Mouse (Mus musculus) CD4-positive, CD25-positive, alpha-beta regulatory T cell, adult 4 months (primary cell): ENCODE results near the gene Nectin2. TPM values are rescaled to one million over a fixed set of nuclear protein-coding genes. Genes with fewer than 3 reads are reported as not detected.
A peak's percentile ranks its signal among the peaks of the same experiment; 100 is the strongest.

Experiments
- ATAC-seq: one replicate; pipeline ENCODE4 v1.8.0; 2017
- polyA plus RNA-seq, 2 experiments: library from polyadenylated mRNA; unstranded; fragments of 100-300 nt; shearing (Covaris generic); gene quantifications; one replicate each; pipeline ENCODE4 v1.2.1; 2017

Gene Nectin2
- polyA plus RNA-seq, 2 experiments from 2014 or later, result 0.12 TPM; not detected in 1

GRCm38 (mm10) chr7:19769001-19769400, 18.7 kb upstream of the Nectin2 start:
- ATAC-seq, result no peak

GRCm38 (mm10) chr7:19768251-19768650, 18.0 kb upstream of the Nectin2 start:
- ATAC-seq, result no peak

DNA sequence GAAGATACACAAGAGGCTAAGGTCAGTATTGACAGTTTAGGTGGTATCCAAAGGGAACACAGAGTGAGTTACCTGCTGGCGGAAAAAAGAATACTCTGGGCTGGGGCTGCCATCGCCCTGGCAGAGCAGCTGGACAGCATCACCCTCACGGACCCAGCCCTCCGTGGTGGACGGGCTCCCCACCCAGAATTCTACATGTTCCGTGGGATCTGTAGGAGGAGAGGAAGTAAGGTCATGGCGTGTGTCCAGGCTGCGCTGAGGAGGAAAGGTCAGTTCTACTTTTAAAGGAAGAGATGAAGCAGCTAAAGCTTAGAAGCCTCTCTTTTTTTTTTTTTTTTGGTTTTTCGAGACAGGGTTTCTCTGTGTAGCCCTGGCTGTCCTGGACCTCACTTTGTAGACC, 14.3 kb upstream of the Nectin2 start:
- no peak for ATAC-seq

DNA sequence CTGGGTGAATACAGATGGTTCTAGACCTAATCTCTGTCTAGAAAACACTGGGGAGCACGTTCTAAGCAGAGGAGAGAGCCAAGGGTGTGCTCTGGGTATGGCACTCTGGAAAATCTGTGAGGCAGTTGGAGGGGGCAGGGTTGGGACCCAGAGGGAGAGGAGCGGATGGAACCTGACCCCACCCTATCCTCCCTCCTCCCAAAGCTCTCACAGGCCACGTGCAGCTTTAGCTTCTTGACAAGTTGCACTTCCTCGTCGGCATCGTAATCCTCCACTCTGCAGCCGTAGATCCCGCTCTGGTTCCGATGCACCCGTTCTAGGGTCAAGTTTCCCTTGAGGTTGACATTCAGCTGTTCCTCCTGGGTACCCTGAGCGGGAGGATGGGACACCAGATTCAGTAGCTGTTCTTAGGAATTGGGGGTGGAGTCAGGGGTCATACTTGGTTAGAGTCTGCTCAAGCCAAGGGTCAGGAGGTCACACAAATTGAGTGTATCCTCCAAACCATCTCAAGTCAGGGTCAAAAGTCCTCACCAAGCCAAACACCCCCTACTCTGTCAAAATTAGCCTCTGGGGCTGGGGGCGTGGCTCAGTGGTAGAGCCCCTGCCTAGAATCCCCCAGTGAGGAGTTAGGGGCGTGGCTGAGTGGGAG, 13.7 kb upstream of the Nectin2 start:
- no peak for ATAC-seq

DNA sequence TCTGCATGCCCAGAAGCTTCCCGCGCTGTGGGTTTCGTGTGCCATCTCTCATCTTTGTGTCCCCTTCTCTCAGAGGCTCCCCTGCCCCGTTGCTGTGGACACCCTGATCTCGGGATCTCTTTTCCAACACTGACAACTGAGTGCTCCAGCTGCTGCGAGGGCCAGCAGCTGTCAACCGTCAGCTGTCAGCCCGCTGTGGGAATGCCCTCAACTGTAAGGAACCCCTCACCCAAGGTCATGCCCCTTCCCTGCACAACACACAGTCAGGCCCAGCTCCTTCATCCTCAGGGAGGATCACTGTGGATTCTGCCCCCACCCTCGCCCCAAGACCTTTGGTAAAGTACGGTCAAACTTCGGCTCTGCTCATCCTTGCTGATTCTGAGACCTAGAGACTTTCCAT, 12.0 kb upstream of the Nectin2 start:
- no peak for ATAC-seq

- no peak for ATAC-seq
These were observed 9.7 kb upstream of the Nectin2 start for GRCm38 (mm10) chr7:19760021-19760420.

DNA sequence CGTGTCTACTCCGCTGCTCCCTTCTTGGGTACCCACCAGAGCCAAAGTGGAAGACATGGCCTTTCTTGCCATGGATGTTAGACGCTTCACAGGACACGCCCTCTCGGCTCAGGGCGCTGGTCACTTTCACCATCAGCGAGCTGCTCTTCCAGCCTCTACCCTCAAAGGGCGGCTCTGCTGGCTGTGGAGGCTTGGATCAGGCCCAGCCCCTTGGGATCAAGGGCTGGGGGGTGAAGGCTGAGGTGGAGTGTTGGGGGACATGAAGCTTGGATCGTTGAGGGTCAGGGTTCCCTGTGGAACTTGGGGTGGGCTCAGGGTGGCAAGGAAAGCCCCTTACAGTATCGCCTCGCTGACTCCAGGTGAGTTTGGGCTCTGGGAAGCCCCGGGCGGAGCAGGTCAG, 8.3 kb upstream of the Nectin2 start:
- no peak for ATAC-seq

GRCm38 (mm10) chr7:19755851-19756786, 5.8 kb upstream of the Nectin2 start:
- ATAC-seq, result no peak

DNA sequence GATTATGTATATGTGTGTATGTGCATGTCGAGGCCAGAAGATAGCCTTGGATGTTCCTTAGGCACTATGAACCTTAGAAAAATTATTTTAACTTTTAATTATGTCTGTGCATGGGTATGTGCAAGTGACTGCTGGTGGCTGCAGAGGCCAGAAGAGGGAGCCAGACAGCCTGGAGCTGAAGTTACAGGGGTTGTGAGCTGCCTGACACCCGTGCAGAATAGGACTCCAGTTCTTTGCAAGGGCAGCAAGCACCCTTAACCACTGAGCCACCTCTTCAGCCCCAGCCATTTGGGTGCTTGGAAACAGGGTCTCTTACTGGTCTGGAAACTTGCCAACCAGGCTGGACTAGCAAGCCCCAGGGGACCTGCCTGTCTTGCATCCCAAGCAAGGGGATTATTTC, 4.7 kb upstream of the Nectin2 start:
- ATAC-seq, result no peak

GRCm38 (mm10) chr7:19754065-19754464, 3.8 kb upstream of the Nectin2 start:
- no peak for ATAC-seq

GRCm38 (mm10) chr7:19753587-19753986, 3.3 kb upstream of the Nectin2 start:
- no peak for ATAC-seq

DNA sequence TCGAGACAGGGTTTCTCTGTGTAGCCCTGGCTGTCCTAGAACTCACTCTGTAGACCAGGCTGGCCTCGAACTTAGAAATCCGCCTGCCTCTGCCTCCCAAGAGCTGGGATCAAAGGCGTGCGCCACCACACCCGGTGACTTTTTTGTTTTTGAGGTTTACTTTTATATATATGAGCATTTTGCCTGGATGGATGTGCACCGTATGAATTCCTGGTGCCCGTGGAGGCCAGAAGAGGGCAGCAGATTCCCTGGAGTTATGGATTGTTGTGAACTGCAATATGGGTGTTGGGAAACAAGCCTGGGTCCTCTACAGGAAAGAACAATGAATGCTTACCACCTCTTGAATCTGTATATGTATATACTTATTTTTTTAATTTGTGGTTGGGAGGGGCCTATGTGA, 2.4 kb upstream of the Nectin2 start:
- no peak for ATAC-seq

- no peak for ATAC-seq
These were observed 744 bp upstream of the Nectin2 start for GRCm38 (mm10) chr7:19751070-19751383.

DNA sequence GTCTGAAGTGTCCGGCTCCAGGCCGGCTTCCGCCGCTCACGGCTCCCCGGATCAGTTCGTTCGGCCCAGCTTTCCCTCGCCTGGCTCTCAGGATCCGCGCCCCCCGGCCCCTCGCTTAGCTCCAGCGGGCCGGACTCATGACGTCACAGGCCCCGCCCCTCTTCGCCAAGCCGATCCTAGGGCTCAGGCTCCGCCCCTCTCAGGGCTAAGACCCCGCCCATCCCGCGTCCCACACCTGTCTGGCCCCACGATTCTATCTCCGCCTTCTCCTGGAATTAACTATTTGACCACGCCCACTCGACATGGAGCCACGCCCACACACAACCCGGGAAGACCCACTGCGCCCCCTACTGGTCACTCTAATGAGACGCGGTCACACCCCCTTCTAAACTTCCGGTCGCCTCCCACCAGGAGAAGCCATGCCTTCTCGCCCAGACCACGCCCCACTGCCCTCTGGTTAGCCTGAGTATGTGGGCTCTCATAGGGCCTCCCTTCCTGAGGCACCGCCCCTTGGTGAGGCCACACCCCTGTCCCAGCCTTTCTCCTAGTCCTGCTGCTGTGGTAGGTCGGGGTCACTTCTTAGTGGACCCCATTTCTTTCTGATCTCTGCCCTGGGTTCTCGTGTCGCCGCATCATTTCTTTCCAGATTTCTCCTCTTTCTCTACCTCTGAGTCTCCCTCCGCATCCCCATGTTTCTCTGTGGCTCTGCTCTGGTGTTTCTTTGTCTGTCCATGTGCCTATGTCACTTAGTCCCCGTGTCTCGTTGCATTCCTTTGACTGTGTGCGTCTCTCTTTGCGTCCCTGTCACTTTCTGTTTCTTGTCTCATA, 680 bp downstream of the Nectin2 start:
- peak; percentile 84 for ATAC-seq

DNA sequence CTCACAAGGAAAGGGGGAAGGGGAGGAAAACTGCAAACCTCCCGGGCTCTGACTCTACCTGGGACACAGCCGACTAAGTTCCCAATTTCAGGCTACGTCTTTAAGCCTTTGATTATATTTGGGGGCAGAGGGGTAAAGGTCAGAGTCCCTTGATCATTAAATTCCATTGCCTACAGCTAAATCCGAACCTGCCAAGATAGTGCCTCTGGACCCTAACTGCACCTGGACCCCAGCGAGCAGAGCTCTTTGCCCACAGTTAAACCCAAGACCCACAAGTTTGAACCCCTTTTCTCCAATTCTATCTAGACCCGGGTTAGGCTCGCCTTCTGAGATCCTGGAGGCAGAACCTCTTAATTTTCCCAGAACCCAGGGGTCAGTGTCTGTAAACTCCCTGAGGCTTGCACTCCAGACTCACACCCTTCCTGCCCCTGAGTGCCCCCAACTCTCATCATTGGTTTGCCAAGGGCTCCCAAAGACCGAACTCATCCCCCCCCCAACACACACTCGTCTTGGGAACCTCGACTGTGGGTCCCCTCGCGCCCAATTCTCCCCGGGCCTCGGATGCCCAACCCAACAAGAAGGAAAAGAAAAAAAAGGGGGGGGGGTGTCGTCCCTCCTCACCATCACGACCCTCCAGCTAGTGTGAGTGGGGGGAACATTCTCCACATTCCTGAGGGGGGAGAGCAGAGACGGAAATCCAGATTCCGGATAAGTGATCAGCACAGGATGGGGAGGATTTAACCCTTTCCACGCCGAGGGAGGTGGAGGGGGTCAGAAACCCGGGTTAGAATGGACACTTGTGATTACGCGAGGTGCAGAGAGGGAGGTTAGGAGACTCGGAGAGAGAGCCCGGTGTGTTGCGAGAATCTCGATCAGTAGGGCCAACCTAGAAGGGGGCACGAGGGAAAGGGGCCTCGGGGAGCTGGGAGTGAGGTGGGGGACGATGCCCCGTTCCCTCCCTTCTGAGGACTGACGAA, 1.8 kb downstream of the Nectin2 start:
- no peak for ATAC-seq

GRCm38 (mm10) chr7:19747420-19748218, 2.7 kb downstream of the Nectin2 start:
- ATAC-seq, result no peak

DNA sequence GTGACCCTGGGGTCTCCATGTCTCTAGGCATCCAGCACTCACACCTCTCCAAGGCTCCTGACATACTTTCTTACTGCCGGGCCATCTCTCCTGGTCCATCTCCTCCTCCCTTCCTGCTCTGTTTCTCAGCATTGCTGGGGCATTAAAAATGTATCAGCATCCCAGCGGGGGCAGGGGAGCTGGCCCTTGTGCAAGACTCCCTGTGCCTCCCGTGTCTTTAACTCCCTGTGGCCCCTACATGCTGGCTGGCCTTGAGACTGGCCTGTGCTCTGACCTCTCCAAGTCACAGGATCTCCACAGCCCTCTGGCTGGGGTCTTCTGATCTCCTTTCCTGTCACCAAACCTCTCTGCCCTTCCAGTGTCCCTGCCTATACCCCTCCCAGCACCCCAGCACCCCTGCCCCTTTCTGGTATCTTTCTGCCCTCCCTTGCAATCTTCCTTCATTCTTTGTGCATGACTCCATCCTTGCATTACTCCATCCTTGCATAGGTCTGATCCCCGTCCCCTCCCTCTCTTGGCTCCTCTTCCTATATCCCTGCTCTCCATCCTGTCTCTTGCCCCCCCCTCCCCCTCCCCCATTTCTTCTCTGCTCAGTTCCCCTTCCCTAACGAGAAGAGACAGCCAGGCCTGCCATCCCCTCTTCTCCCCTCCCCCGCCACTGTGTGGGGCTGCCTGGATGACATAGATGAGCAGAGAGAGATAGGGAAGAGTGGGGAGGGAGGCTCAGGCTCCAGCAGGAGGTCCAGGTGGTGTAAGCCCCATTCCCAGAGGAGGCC, 3.7 kb downstream of the Nectin2 start:
- no peak for ATAC-seq

DNA sequence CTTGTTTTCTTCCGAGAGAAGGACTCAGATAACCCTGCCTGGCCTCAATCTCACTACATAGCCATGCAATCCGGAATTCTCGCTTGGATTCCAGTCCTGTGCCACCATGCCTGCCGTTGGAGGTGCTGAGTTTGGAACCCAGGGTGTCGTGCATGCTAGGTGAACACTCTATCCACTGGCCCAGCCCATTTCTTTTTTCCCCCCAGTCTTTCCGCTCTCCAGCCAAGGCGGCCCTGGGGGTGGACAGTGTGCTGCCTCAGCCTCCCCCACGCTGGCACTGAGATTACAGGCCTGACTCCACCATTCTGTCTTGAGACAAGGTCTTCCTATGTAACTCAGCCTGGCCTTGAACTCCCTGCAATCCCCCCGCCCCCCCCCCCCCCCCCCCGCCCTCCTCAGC, 4.3 kb downstream of the Nectin2 start:
- no peak for ATAC-seq

DNA sequence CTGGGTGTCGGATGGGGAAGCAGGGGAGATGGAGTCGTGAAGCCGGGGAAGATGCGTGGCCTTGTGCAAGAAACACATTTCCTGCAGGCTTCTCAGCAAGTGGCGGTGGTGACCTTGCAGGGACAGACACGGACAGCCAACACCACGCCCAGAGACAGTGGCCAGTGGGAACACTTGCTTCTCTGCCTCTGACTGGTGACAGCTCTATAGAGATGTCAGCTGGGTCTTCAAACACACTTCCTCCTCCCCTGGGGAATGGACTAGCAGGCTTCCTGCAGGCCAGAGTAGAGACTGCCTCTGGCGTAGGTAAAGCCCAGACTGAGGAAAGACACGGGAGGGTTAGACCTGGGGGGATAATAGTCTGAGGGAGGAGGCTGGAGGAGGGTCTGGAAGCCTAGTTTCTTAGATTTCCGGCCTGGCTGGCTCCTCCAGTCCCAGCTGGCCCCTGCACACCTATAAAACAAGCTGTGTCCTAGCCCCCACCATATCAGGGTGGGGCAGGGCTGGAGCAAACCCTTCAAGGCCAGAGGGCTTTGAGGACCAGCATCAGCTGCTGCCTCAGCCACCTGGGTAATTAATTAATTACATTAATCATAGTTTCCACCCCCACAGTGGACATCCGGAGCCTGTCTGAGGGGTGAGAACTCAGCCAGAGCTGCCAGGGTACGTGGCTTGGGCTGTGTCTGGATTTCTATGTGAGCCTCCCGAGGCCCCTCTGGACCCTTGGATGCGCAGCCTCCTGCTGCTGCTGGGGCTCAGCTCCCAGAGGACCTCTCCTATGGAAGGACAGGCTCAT, 5.5 kb downstream of the Nectin2 start:
- ATAC-seq, result no peak

DNA sequence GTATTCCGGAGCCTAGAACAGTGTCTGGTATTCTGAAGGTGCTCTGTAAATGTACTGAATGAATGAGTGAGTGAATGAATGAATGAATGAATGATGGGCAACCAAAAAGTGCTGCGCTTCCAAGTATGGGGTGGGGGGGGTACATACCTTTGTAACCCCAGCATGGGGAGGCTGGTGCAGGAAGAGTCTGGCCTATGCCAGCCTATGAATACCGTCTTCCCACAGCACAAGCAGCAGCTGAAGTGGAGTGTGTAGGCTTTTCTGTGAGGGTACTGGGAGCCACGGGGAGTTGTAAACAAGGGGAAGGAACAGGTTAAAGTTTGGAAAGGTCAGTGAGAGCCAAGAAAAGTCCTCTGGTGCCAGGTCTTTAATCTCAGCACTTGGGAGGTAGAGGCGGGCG, 6.5 kb downstream of the Nectin2 start:
- ATAC-seq, result no peak
